Mouse (Mus musculus) brain, embryonic 14.5 days (tissue): Measurements from ENCODE around the gene Muc3. TPM values are rescaled to one million over a fixed set of nuclear protein-coding genes. Genes with fewer than 3 reads are reported as not detected.

Experiments used
- DNase-seq: peaks from one replicate; pipeline ENCODE4 v3.0.0-alpha.2; 2011; ENCODE audit warnings: low read depth
- CTCF ChIP-seq: fragments of 200-500 bp; IDR thresholded peaks from 2 replicates; pipeline ENCODE4 v1.5.1; 2012; ENCODE audit warnings: inconsistent platforms, mild to moderate bottlenecking, moderate library complexity, borderline replicate concordance; ENCODE audit not compliant: insufficient read depth, insufficient read length; ENCODE audit errors: extremely low read depth
- POLR2A ChIP-seq: fragments of 200-500 bp; IDR thresholded peaks from 2 replicates; pipeline ENCODE4 v1.6.1; 2012; ENCODE audit warnings: mild to moderate bottlenecking, inconsistent platforms, borderline replicate concordance; ENCODE audit not compliant: poor library complexity, insufficient read depth, insufficient read length, severe bottlenecking; ENCODE audit errors: extremely low read depth
- polyA plus RNA-seq: library from polyadenylated mRNA; depleted of rRNA; stranded (reverse); fragments of >200 nt; gene quantifications from 2 replicates; pipeline ENCODE4 v1.2.3, GENCODE M21; 2012

Gene Muc3
- polyA plus RNA-seq, 1 experiment = 0.05 TPM

- TF ChIP-seq CTCF (no peak), POLR2A (no peak)
- no peak for DNase-seq
Observed at GRCm38 (mm10) chr5:137106434-137106833, 42.7 kb downstream of the Muc3 start.

- TF ChIP-seq POLR2A (no peak), CTCF (peak; percentile 12; the same call in 1 of the 2 replicates)
Observed at GRCm38 (mm10) chr5:137103969-137104368, 45.2 kb downstream of the Muc3 start.

GRCm38 (mm10) chr5:137102575-137103522, 46.3 kb downstream of the Muc3 start:
- TF ChIP-seq CTCF = no peak
- TF ChIP-seq POLR2A = no peak

More at GRCm38 (mm10) chr5:137103969-137104368, 45.2 kb downstream of the Muc3 start:
- no peak for DNase-seq

GRCm38 (mm10) chr5:137102078-137102477, 47.0 kb downstream of the Muc3 start:
- no peak for DNase-seq
- TF ChIP-seq CTCF = no peak
- no peak for TF ChIP-seq POLR2A

More at GRCm38 (mm10) chr5:137102575-137103522, 46.3 kb downstream of the Muc3 start:
- DNase-seq = peak; percentile 51

GRCm38 (mm10) chr5:137100660-137101059, 48.5 kb downstream of the Muc3 start:
- no peak for TF ChIP-seq CTCF
- no peak for TF ChIP-seq POLR2A
- no peak for DNase-seq

GRCm38 (mm10) chr5:137098418-137098817, 50.7 kb downstream of the Muc3 start:
- no peak for DNase-seq
- TF ChIP-seq POLR2A (no peak), CTCF (no peak)

GRCm38 (mm10) chr5:137096037-137096436, 53.1 kb downstream of the Muc3 start:
- TF ChIP-seq POLR2A (no peak), CTCF (no peak)
- peak; percentile 30 for DNase-seq

GRCm38 (mm10) chr5:137095135-137095534, 54.0 kb downstream of the Muc3 start:
- TF ChIP-seq POLR2A (no peak), CTCF (no peak)
- DNase-seq = no peak

GRCm38 (mm10) chr5:137093720-137094119, 55.4 kb downstream of the Muc3 start:
- no peak for DNase-seq
- TF ChIP-seq POLR2A = no peak
- no peak for TF ChIP-seq CTCF

GRCm38 (mm10) chr5:137091560-137091959, 57.6 kb downstream of the Muc3 start:
- no peak for DNase-seq
- TF ChIP-seq POLR2A = no peak
- TF ChIP-seq CTCF = no peak

GRCm38 (mm10) chr5:137090870-137091269, 58.3 kb downstream of the Muc3 start:
- no peak for TF ChIP-seq POLR2A
- no peak for TF ChIP-seq CTCF
- peak; percentile 8 for DNase-seq
